Mouse (Mus musculus): ENCODE results near the gene Baz2b. TPM values are rescaled to one million over a fixed set of nuclear protein-coding genes. Genes with fewer than 3 reads are reported as not detected.

Baz2b gene
- total RNA-seq (2023), result 100 to 1,000 TPM; 160 to 180 TPM

DNA sequence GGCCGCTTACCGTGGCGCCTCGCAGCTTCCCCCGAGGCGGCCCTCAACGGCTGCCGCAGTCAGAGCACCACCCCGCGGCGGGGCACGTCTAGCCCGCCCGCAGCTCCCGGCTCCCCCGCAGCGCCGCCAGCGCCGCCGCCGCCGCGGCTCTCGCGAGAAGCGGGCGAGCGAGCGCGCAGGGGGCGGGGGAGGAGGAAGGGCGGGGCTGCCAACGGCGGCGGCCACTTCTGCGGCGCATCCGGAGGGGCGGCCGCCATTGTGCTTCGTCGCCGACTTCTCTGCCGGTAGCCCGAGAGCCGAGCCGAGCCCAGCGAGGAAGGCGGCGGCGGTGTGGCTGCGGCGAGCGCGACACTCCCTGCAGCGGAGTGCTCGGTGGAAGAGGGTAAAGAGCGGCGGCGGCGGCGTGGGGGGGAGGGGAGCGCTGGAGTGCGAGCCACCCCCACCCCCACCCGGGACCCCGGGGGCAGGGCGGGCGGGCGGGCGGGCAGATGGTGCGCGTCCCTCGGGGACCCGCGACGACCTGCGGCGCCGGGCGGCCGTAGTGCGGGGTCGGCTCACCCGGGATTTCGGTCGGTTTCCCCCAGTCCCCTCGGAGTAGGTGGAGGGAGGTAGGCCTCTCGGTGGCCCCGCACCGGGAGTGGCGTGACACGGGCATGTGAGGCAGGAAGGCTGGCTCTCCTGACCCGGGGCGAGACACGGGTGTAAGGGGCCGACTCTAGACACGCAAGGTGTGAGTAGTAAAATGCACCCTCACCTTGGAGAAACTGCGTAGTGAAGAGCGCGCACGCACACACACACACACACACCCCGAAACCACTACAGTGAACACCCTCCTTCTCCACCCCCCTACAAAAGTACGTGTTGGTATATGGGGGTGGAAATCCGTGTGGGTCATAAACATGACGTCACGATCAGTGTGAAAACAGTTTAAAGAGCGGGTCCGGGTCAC is at the start of gene Baz2b, which contains the start of gene March7:
Gene Baz2b (minus strand): TSS at position 137 of the 949 bp plus-strand sequence.
Gene March7 (plus strand): TSS at position 185 of the 949 bp plus-strand sequence.

DNA sequence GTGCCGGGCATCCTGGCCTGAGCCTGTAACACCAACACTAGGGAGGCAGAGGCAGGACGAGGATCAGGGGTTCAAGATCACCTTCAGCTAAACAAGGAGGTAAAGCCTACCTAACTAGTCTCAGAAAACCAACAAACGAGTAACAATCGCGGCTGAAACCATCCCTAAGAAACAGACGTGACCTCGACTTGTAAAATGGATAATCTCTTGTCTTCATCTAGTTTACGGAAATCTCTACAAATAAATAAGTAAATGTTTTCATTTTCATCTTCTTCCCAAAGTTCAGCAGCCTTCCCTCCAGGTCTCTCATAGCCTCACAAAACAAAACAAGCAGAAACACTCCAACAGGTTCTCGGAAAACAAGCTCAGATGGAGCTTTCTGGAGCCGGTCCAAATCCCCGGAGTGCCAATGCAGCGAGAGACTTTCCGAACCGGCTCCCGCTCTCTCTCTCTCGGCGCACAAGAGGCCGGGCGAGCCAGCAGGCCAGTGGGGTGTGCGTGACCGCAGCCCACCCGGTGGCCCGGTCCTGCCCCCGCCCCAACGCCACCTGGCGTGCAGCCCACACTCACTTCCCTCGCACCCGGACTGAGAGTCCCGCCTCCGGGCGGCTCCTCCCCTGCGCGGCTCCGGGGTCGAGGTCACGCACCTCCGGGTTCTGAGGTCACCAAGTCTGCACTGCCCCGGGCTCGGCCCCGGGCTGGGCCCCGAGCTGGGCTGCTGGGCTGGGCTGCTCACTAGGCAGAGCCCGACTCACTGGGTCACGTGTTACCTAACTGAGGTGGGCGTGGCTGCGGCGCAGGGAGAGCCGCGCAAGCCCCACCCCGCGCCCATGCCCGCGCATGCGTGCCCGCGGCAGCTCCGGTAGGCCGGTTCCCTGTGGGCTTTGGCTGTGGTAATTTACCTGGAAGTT is 327.6 kb downstream of the Baz2b start, which contains the start of gene Wdsub1:
Gene Wdsub1 (minus strand): TSS at position 761 of the 911 bp plus-strand sequence.

Other genes with a start within 250 kb of the Baz2b start
- gene March7, start within 50 bp of the Baz2b start, total RNA-seq (2023), result 10 to 100 TPM; 72.5 to 87.5 TPM
- gene Cd302, start 74.6 kb upstream of the Baz2b start, total RNA-seq (2023), result 10 to 100 TPM; 20.8 to 22.3 TPM
- 10 to 100 TPM; 46.1 to 46.2 TPM for gene Ly75, start 173.5 kb upstream of the Baz2b start, total RNA-seq (2023)